Mouse (Mus musculus) layer of hippocampus, postnatal 14 days (tissue): ENCODE measurements around the gene Noxa1. TPM values are rescaled to one million over a fixed set of nuclear protein-coding genes. Genes with fewer than 3 reads are reported as not detected.

Source experiments
- DNase-seq, 2 experiments: peaks; one replicate each; pipeline ENCODE4 v3.0.0; 2021 to 2022; ENCODE audit warnings: low spot score in 2 of 2, mixed read lengths in 1 of 2
- total RNA-seq, 2 experiments: library from RNA; stranded (reverse); gene quantifications; 2 replicates each; pipeline ENCODE4 v1.2.3; 2021

Gene Noxa1
- total RNA-seq, 2 experiments from 2014 or later, result not detected

GRCm38 (mm10) chr2:25098956-25099355 lies 4.0 kb upstream of the Noxa1 start:
- peak; percentile 46 to 60 for DNase-seq

GRCm38 (mm10) chr2:25098005-25098615 lies 3.2 kb upstream of the Noxa1 start:
- no peak for DNase-seq

GRCm38 (mm10) chr2:25094785-25095108 lies 202 bp downstream of the Noxa1 start:
- DNase-seq, result no peak

- DNase-seq, result no peak
Observed at GRCm38 (mm10) chr2:25088636-25089035, 6.3 kb downstream of the Noxa1 start.

DNA sequence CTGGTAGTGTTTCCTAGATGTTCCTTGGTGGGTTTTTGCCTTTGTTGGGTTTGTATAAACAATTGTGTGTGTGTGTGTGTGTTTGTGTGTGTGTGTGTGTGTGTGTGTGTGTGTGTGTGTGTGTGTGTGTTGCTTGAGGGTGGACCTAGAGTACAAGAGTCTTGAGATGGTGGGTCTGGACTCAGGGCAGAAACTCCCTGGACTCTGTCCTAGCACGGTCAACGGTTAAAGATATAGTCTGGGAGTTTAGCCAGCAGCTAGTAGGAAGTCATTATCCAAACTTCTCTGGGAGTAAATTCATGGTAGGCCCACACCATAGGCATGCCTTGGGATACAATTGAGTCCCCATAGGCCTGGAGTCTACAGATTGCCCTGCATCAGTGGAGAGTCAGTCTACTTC lies 7.1 kb downstream of the Noxa1 start:
- DNase-seq, result no peak

- no peak for DNase-seq
Observed at GRCm38 (mm10) chr2:25085571-25085970, 9.4 kb downstream of the Noxa1 start.

GRCm38 (mm10) chr2:25083697-25084096 lies 11.3 kb downstream of the Noxa1 start:
- no peak for DNase-seq

DNA sequence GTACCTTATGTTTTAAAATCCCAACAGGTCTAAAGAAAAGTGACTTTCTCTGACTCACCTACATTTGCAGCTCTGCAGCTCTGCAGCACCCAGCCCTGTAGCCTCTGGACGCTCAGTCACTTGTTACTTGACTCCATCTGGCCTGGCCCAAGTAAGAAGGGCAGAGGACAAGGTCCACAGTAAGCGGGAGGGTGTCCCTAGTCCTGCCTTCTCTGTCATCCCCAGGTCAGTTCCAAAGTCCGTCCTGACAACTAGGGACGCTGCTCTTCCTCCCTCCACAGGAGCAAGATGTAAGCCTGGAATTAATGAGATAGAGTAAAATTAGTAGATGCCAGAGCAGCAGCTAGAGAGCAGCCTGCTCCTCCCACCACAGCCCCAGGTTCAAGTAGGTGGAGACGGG lies 14.9 kb downstream of the Noxa1 start, which contains the start of gene Entpd8:
Gene Entpd8 (plus strand): TSS at position 229 of the 400 bp plus-strand sequence.
- no peak for DNase-seq

DNA sequence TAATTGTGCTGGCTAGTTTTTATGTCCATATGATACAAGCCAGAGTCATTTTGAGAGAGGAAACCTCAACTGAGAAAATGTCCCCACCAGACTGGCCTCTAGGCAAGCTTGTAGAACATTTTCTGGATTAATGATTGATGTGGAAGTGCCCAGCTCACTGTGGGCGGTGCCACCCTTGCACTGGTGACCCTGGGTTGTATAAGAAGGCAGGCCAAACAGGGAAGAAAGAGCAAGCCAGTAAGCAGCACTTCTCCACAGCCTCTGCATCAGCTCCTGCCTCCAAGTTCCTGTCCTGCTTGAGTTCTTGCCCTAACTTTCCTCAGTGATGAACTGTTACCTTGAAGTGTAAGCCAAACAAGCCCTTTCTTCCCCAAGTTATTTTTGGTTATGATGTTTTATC lies 16.0 kb downstream of the Noxa1 start:
- no peak for DNase-seq

DNA sequence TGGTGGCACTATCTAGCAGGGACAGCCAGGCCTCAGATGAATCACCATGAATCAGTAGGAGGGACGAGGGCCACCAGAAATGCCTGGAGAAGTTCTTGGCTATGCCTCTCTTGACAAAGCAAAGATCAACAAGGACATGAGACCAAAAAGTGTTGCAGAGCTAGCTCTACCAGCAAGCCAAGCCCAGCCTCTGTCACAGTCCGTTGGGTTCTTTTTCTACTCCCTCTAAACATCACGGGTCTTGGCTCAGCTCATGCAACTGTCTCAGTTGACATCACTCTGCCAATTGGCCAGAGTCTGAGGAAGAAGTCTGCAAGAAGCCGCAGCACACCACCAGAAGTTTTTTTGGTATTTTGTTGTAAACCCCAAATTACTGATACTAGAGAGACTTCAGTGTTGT lies 19.4 kb downstream of the Noxa1 start:
- no peak for DNase-seq

GRCm38 (mm10) chr2:25072398-25072797 lies 22.6 kb downstream of the Noxa1 start:
- DNase-seq, result no peak

DNA sequence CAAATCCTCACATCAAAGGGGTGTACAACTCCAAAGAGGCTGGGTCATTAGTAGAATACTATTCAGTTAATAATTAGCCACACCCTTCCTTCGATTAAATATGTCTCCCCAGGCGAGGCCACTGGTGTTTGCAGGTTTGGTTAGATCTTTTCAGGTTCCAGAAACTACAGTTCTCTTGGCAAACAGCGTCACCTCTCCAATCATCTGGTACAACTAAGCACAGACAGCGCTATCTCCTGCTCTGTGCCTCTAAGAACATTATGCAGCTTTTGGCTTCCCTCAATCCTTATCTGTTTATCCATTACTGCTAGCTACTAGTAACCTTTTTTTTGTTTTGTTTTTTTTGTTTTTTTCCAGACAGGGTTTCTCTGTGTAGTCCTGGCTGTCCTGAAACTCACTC lies 25.4 kb downstream of the Noxa1 start:
- DNase-seq, result no peak

DNA sequence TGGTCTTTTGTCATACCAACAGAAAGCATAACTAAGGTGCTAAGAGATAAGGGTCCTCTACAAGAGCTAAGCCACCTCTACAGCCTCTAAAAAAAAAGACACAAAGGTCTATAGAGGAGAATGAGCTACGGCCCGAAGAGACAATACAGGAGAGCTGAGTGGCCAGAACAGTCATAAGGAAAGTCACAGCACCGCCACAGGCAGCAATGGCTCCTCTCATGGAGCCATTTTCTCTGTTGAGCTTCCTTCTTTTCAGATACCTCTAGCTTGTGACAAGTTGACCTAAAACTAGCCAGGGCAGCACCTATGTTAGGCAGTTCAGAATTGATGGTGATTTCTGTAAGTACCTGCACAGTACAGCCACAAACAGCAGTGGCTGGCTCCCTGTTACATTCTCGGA lies 28.4 kb downstream of the Noxa1 start:
- no peak for DNase-seq

DNA sequence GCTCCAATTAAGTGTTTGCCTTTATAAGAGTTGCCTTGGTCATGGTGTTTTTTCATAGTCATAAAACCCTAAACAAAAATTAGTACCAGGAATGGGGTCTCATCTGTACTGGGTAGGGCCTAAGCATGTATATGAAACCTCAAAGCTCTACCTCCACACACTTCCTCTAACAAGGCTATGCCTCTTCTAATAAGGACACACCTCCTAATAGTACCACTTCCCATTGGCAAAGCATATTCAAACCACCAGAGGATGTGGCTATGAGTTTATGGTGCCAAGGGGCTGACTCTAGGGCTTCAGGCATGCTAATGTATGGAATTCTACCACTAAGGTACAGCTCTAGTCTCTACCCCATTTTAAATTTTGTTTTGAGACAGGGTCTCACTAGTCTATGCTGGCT lies 29.4 kb downstream of the Noxa1 start:
- no peak for DNase-seq

GRCm38 (mm10) chr2:25064285-25064684 lies 30.7 kb downstream of the Noxa1 start:
- no peak for DNase-seq

GRCm38 (mm10) chr2:25063523-25063922 lies 31.4 kb downstream of the Noxa1 start:
- DNase-seq, result no peak

- DNase-seq, result no peak
Observed at GRCm38 (mm10) chr2:25058926-25059325, 36.0 kb downstream of the Noxa1 start.

- no peak for DNase-seq
Observed at GRCm38 (mm10) chr2:25055409-25056155, 39.4 kb downstream of the Noxa1 start.

DNA sequence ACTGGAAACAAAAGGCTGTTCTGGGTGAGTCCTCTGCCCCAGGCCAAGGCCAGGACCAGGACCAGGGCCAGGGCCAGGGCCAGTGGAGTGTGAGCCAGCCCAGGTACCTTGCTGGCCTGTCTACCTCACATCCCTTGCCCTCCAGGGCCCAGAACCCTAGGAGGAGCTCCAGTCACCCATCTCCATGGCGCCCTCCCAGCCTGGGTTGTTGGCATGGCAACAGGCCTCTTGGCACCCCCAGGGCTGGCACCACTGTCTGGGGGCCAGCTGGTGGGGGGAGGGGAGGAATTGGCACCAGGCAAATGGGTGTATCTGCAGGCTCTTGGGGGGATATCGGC lies 39.9 kb downstream of the Noxa1 start:
- peak; percentile 90 to 92 for DNase-seq

GRCm38 (mm10) chr2:25054221-25055067 lies 40.5 kb downstream of the Noxa1 start, which contains the start of gene Nsmf:
Gene Nsmf (plus strand): TSS chr2:25054355.
- peak; percentile 87 to 94 for DNase-seq

DNA sequence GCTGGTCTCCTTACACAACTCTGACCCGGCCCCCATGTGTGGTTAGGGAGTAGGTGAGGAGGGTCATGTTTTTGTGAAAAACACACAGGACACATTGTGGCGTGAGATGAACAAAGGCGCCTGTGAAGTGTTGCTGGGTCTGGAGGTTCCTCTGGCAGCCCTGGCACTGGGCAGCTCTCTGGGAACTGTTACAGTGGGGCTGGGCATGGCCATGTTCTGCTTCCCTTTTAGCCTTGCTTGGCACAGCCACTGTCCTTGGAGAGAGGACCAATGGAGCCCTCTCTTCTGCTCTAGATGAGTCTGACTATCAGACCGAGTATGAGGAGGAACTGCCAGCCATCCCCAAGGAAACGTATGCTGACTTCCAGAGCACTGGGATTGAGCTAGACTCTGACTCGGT lies 41.8 kb downstream of the Noxa1 start:
- no peak for DNase-seq

- no peak for DNase-seq
Observed at GRCm38 (mm10) chr2:25051450-25051849, 43.5 kb downstream of the Noxa1 start.
